Mouse (Mus musculus): ENCODE data around the gene Rab11fip2.

GRCm38 (mm10) chr19:59939711-59940110 is 3.7 kb downstream of the Rab11fip2 start:
- no peak for TF ChIP-seq CTCF (IDR thresholded peaks at IDR 0.05; ENCODE audit: low read depth, low read length)
- TF ChIP-seq POLR2A (IDR thresholded peaks at IDR 0.05; ENCODE audit: borderline replicate concordance, low read depth, low read length): no peak
